Mouse (Mus musculus): ENCODE results near the gene Lrrc9. TPM values are rescaled to one million over a fixed set of nuclear protein-coding genes. Genes with fewer than 3 reads are reported as not detected.

Lrrc9 gene
- polyA plus RNA-seq, 1 experiment from 2014 or later = 1.4 TPM

DNA sequence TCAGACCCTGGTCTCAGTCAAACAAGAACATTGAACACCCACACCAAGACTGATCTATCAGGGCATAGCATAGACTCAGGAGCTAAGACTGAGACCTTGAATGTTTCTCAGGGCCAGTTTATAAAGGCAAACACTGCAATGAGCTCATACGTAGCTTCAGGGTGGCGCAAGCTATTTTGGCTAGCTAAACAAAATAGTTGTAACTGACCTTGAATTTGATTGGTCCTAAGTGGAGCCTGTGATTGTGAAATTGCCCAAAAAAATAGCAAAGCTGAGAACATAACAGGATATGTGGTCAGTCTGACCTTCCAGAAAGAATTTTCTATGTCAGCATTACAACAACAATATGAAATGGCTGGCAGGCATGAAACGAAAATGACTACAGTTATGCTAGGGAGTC, 48.3 kb downstream of the Lrrc9 start:
- no peak for DNase-seq (ENCODE audit: extremely low spot score, low spot score)
- H3K36me3 ChIP-seq (replicated peaks) = no peaks in the 10 kb centered on the region
- 94% methylated on average over 3 of the region's 3 CpGs for WGBS
- no peaks in the 10 kb centered on the region for H3K9me3 ChIP-seq
- no peaks in the 10 kb centered on the region for H3K4me1 ChIP-seq
- no peak overlapping the region for H3K4me3 ChIP-seq
- no peaks in the 10 kb centered on the region for H3K27me3 ChIP-seq (ENCODE audit: poor library complexity, severe bottlenecking)
- H3K27ac ChIP-seq = no peak overlapping the region

DNA sequence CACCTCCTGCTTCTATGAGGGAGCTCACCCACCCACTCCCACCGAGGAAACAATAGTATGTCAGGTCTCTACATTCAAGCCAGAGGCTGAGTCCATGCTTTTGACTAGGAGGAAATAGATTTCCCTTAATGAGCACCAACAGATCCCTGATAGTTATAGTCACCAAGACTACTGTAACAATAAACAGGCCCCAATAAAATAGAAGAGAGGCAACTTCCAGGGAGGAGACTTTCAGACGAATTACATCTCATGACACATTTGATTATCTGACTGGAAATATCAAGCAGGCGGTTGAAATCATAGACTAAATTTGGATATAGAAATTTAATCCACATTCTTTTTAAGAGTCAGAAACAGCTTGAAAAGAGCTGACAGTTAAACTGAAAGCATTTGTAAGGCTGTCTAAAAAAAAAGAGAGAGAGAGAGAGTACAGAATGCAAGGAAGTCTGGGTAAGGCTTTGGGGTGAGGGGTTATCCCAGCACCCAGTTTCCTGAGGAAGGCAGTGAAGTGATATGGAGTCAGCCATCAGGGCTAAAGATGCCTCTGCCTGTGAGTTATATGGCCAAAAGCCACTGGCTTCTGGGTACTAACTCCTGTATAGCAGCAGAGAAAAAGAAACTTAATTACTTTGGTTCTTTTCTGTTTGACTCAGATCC, 49.5 kb downstream of the Lrrc9 start:
- H3K36me3 ChIP-seq (replicated peaks) = no peaks in the 10 kb centered on the region
- WGBS = 83% methylated on average over 3 of the region's 3 CpGs
- H3K27ac ChIP-seq = no peak overlapping the region
- no peaks in the 10 kb centered on the region for H3K4me1 ChIP-seq
- no peaks in the 10 kb centered on the region for H3K9me3 ChIP-seq
- DNase-seq (ENCODE audit: extremely low spot score, low spot score) = no peak
- H3K4me3 ChIP-seq = no peak overlapping the region
- no peaks in the 10 kb centered on the region for H3K27me3 ChIP-seq (ENCODE audit: poor library complexity, severe bottlenecking)

DNA sequence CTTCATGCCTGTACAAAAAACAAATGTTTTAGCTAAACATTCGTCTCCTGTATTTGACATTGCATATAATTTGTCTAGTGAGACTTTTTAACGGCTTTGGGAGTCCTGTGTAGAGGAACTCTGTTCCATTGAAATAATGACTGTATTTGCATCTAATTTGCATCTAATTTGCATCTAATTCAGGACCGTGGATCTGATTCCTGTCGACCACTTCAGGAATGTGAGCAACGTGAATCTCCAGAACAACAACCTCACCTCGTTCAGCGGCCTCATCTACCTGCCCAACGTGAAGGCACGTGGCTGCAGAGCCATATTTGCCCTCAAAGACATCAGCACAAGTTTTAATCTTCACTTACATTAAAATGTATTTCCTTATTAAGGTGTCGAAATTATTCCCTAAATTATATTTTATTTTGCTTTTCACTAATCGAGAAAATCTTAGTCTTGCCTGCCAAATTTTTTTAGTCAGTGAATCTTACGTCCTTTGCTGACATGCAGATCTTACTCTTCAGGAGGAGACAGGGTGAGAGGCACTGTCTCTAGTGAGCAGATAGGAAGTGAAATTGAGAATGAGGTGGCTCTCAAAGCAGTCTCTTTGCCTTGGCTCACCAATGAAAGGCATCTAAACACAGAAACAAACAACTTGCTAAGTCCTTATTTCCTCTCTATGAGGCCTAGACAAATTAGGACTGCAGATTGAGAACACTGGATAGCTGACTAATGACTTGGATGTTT, 55.4 kb downstream of the Lrrc9 start:
- H3K27me3 ChIP-seq (ENCODE audit: poor library complexity, severe bottlenecking) = no peaks in the 10 kb centered on the region
- no peak for DNase-seq (ENCODE audit: extremely low spot score, low spot score)
- H3K27ac ChIP-seq = no peak overlapping the region
- WGBS = 80% methylated on average over 12 of the region's 12 CpGs
- H3K4me3 ChIP-seq = no peak overlapping the region
- no peaks in the 10 kb centered on the region for H3K9me3 ChIP-seq
- no peaks in the 10 kb centered on the region for H3K36me3 ChIP-seq (replicated peaks)
- no peaks in the 10 kb centered on the region for H3K4me1 ChIP-seq

DNA sequence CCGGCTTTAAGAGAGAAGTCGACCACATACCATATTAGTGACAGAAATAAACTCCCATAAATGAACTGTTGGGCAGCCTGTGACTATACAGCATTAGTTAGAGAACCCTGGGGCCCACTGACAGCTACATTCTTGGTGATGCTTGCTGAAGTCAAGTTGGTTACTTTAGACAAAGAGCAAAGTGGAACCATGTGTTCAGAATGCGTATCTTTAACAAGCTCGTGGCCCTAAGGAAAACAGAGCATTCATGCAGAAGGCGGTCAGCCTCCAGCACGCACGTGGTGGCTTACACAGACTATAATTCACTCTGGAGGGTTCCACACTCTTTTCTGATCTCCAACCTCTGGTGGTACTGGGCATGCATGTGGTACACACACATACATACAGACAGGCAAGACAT, 67.9 kb downstream of the Lrrc9 start:
- no peaks in the 10 kb centered on the region for H3K9me3 ChIP-seq
- no peak for DNase-seq (ENCODE audit: extremely low spot score, low spot score)
- H3K4me3 ChIP-seq = no peak overlapping the region
- H3K4me1 ChIP-seq = peaks cover 7% of the 10 kb centered on the region
- no peaks in the 10 kb centered on the region for H3K27me3 ChIP-seq (ENCODE audit: poor library complexity, severe bottlenecking)
- no peaks in the 10 kb centered on the region for H3K36me3 ChIP-seq (replicated peaks)
- WGBS = 69% methylated on average over 7 of the region's 7 CpGs
- H3K27ac ChIP-seq = no peak overlapping the region

DNA sequence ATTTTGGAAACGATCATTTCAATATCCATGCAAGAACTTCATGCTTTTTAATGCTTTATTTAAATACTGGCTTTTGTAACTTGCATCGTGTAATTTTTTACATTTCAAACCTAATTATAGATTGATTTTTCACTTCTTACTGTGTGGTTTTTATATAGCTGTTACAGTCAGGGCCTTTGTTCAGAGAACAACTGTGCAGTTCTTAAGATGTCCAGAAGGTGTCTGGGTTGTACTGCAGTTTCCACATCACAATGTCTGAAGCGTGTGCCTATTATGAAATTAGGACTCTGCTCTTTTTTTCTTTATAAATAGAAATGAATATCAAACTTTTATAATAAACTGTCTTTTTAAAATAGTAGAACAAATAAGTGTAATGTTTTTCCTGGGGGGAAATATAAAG, 73.8 kb downstream of the Lrrc9 start:
- DNase-seq (ENCODE audit: extremely low spot score, low spot score) = no peak
- Histone ChIP-seq H3K9me3 (no peaks in the 10 kb centered on the region), H3K4me3 (no peak overlapping the region), H3K27me3 (ENCODE audit: poor library complexity, severe bottlenecking) (no peaks in the 10 kb centered on the region), H3K27ac (no peak overlapping the region), H3K4me1 (peaks cover 24% of the 10 kb centered on the region), H3K36me3 (replicated peaks) (no peaks in the 10 kb centered on the region)
- 77% methylated on average over 3 of the region's 3 CpGs for WGBS

DNA sequence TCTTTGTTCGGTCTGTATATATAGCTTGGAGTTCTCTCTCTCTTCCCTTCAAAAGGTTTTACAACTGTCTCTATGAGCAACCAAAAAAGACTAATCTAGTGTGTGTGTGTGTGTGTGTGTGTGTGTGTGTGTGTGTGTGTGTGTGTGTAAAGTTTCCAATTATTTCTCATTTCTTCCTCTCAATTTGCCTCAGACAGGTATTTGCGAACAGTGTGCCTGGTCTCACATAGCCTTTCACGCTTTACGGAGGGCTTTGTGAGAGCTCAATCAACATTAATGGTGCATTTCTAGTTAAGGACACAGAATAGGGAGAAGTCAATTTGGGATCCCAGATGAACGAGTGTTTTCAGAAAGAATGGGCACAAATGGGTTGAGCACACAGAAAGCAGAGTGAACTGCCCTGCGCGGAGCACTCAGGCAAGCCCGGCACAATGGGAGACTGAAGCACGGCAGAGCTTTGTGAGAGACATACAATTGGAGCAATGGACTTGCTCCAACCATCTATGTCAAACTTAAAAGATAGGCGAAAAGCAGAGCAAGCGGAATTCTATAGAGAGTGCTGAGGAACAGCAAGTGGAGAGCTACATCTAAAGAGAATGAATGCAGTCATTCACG, 76.6 kb downstream of the Lrrc9 start:
- DNase-seq (ENCODE audit: extremely low spot score, low spot score) = peak; percentile 25
- Histone ChIP-seq H3K9me3 (no peaks in the 10 kb centered on the region), H3K4me1 (peaks cover 17% of the 10 kb centered on the region), H3K27me3 (ENCODE audit: poor library complexity, severe bottlenecking) (no peaks in the 10 kb centered on the region), H3K27ac (no peak overlapping the region), H3K4me3 (0 out of 2 replicates have a peak overlapping the region, but pooled peaks have one; percentile 1), H3K36me3 (replicated peaks) (no peaks in the 10 kb centered on the region)
- 47% methylated on average over 12 of the region's 12 CpGs for WGBS

DNA sequence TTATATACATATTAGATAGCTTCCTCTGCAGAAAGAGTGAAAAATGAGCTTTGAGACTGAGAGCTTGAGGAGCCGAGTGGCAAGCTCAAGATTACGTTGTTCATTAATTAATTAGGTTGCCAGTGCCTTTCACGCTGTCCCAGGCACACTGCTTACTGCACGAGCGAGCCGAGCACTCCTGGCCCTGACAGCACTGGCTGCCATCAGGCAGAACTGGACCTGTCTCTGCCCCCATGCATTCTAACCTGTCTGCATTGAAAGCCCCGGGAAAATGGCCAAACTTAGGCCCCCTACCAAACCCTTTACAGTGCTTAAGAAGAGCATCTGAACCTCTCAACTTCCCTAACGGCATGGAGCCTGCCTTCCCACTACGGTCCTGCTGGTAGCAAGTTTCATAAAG, 77.7 kb downstream of the Lrrc9 start:
- peak overlapping the region; percentile 12; the same call in 1 of the 2 replicates for H3K27ac ChIP-seq
- no peaks in the 10 kb centered on the region for H3K9me3 ChIP-seq
- DNase-seq (ENCODE audit: extremely low spot score, low spot score) = no peak
- H3K36me3 ChIP-seq (replicated peaks) = no peaks in the 10 kb centered on the region
- no peak overlapping the region for H3K4me3 ChIP-seq
- H3K4me1 ChIP-seq = peaks cover 17% of the 10 kb centered on the region
- no peaks in the 10 kb centered on the region for H3K27me3 ChIP-seq (ENCODE audit: poor library complexity, severe bottlenecking)
- WGBS = 65% methylated on average over 9 of the region's 9 CpGs

DNA sequence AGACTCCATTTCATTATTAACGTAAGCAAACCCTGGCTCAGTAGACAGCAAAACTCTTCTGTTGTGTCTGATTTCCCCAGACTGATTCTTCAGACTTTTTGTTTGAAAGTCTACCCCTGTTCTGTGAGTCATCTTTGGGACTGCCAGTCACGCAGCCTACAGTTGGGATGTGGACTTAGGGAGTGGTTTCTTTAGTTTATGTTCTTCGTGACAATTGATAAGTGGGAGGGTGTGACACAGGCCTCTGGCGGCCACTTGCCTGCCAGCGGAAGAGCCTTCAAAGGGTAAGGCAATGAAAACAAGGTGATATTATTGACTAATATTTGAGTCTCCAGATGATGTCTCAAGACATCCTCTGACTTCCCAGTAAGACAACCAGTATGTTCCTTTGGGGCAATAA, 78.2 kb downstream of the Lrrc9 start:
- Histone ChIP-seq H3K4me1 (peaks cover 17% of the 10 kb centered on the region), H3K9me3 (no peaks in the 10 kb centered on the region), H3K27me3 (ENCODE audit: poor library complexity, severe bottlenecking) (no peaks in the 10 kb centered on the region), H3K4me3 (no peak overlapping the region), H3K36me3 (replicated peaks) (no peaks in the 10 kb centered on the region), H3K27ac (no peak overlapping the region)
- no peak for DNase-seq (ENCODE audit: extremely low spot score, low spot score)
- WGBS = 89% methylated on average over 5 of the region's 5 CpGs

DNA sequence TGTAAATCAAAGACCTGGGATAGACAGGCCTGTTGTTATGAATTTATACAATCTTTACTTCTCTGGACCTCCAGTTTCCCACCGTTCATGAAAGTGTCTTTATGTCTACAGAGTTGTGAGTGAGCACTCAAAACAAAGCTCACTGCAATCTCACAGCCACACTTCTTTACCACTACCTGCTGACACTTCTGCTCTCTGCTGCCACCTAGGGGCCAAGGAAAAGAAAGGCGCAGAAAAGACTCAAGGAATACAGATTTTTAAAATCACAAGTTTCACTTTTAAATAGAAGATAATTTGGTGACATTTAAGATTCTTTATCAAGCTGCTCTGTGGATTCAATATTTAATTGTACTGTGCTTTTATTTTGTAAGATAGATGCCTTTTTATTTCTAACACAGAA, 79.0 kb downstream of the Lrrc9 start:
- WGBS = 4% methylated on average over 2 of the region's 2 CpGs

DNA sequence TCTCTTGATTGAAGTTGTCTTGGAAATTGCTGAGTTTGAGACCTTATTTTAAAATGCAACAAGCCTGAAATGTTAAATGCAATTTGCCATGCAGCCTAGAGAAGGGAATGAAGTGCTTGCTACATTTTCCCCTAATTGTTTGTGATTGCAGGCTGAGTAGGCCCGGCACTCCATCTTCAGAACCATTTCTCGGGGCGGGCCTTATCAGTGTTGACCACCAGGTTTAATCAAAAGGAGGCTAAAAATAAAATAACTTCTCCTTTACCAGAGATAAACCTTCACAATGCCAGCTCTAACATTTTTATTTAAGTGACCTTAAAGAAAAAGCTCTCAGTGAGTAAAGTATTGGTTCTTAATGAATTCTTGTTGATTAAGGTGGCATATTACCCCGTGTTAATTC, 83.9 kb downstream of the Lrrc9 start:
- no peak overlapping the region for H3K4me3 ChIP-seq
- H3K27ac ChIP-seq = no peak overlapping the region
- no peaks in the 10 kb centered on the region for H3K9me3 ChIP-seq
- no peak for DNase-seq (ENCODE audit: extremely low spot score, low spot score)
- H3K36me3 ChIP-seq (replicated peaks) = no peaks in the 10 kb centered on the region
- H3K4me1 ChIP-seq = no peaks in the 10 kb centered on the region
- H3K27me3 ChIP-seq (ENCODE audit: poor library complexity, severe bottlenecking) = no peaks in the 10 kb centered on the region
- WGBS = 80% methylated on average over 4 of the region's 4 CpGs

More for the DNA sequence above, 79.0 kb downstream of the Lrrc9 start:
- peak; percentile 57 for DNase-seq (ENCODE audit: extremely low spot score, low spot score)
- Histone ChIP-seq H3K9me3 (no peaks in the 10 kb centered on the region), H3K27ac (no peak overlapping the region), H3K4me1 (peaks cover 17% of the 10 kb centered on the region), H3K27me3 (ENCODE audit: poor library complexity, severe bottlenecking) (no peaks in the 10 kb centered on the region), H3K36me3 (replicated peaks) (no peaks in the 10 kb centered on the region), H3K4me3 (no peak overlapping the region)

DNA sequence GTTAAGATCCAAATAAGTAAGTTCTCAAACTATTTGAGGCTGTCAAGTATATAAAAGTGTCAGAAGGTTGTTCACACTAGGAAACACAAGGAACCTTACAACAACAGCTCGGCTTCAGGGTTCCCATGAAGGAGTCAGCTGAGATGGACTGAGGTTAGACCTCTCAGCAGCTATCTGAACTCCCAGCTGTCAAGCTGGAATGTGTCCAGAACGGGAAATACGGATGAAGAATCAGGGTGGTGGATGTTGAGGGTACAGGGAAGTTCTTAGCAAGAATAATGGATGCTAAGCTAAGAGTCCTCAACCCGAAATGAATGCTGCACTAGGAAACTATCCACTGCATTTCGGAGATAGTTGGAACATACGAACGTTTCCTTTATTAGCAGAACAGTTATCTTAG, 90.6 kb downstream of the Lrrc9 start:
- Histone ChIP-seq H3K27ac (no peak overlapping the region), H3K4me3 (no peak overlapping the region), H3K9me3 (no peaks in the 10 kb centered on the region), H3K4me1 (peaks cover 18% of the 10 kb centered on the region), H3K27me3 (ENCODE audit: poor library complexity, severe bottlenecking) (no peaks in the 10 kb centered on the region), H3K36me3 (replicated peaks) (no peaks in the 10 kb centered on the region)
- WGBS = 89% methylated on average over 7 of the region's 7 CpGs
- DNase-seq (ENCODE audit: extremely low spot score, low spot score) = no peak

DNA sequence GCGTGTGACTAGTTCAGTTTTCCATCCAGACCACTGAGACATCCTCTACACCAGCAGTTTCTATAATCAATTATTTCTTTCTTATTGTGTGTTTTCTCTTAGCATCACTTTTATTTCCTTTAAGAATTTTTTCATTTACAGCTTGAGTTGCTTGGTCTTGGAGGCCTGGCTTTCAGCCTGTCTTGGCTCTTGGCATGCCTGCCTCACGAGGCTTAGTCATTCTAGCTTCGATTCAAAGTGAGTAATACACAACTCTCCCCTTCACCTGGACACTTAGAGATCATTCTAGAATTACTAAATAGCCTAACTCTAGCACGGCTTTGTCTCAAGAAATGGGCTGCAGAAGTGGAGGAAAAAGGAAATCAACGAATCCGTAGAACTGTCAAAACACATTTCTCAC, 92.3 kb downstream of the Lrrc9 start:
- H3K36me3 ChIP-seq (replicated peaks) = peaks cover 4% of the 10 kb centered on the region; the same call in 1 of the 2 replicates
- WGBS = 94% methylated on average over 6 of the region's 6 CpGs
- no peak overlapping the region for H3K4me3 ChIP-seq
- H3K4me1 ChIP-seq = peaks cover 21% of the 10 kb centered on the region
- H3K27me3 ChIP-seq (ENCODE audit: poor library complexity, severe bottlenecking) = no peaks in the 10 kb centered on the region
- DNase-seq (ENCODE audit: extremely low spot score, low spot score) = no peak
- H3K27ac ChIP-seq = no peak overlapping the region
- H3K9me3 ChIP-seq = no peaks in the 10 kb centered on the region

DNA sequence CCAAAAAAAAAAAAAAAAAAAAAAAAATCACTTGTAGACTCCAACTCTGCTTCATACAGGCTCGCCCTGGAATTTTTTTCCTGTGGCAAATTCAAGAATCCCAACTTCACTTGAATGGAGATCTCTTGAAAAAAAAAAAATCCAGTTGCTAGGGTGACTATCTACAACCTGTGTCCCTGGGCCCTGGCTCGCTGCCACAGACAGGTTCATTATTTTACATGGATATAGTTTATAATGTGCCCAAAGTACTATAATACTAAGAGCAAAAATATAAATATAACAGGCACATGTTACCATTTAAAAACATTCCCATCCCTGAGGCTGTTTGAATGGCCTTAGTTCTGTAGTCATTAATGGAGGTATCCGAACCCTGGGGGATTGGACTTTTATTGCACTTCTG, 93.9 kb downstream of the Lrrc9 start:
- Histone ChIP-seq H3K36me3 (replicated peaks) (peaks cover 10% of the 10 kb centered on the region; the same call in 1 of the 2 replicates), H3K9me3 (no peaks in the 10 kb centered on the region), H3K4me1 (peaks cover 21% of the 10 kb centered on the region), H3K27ac (peak overlapping the region; percentile 90), H3K27me3 (ENCODE audit: poor library complexity, severe bottlenecking) (no peaks in the 10 kb centered on the region), H3K4me3 (peak overlapping the region; percentile 73)
- no peak for DNase-seq (ENCODE audit: extremely low spot score, low spot score)
- WGBS = 54% methylated on average over 3 of the region's 3 CpGs
